Mouse (Mus musculus) embryonic stem cell, embryonic (primary cell): Measurements from ENCODE around the gene Gm49450.

Source experiments
- CTCF ChIA-PET, 4 experiments: fragments of 300-600 bp in 2 of 4; fragments of 350-600 bp in 2 of 4; sonication (Branson Sonifier 250); formaldehyde crosslinking; loops; one replicate each; lab custom pipeline; 2022; ENCODE audit warnings: inconsistent platforms in 2 of 4; lab: Charles Lee
- POLR2A ChIA-PET, 4 experiments: fragments of 300-600 bp in 2 of 4; fragments of 350-600 bp in 2 of 4; sonication (Branson Sonifier 250); formaldehyde crosslinking; loops; one replicate each; lab custom pipeline; 2022; ENCODE audit warnings: antibody characterized with exemption in 4 of 4, inconsistent platforms in 1 of 4; lab: Charles Lee

Gene Gm49450

GRCm38 (mm10) chr15:98954425-98955253 lies 1.3 kb upstream of the Gm49450 start:
- CTCF ChIA-PET, result interaction anchor here in 3 of 4 experiments (0.6 to 4.6 kb wide), 15 partner anchors 11 to 919 kb away, joined by 3 to 30 read pairs (median 5); no protein-coding TSS in a partner anchor
- POLR2A ChIA-PET, result interaction anchor here (0.5 to 9.3 kb wide), 39 partner anchors 10 to 386 kb away, joined by 3 to 368 read pairs (median 14); partner anchors contain the start of genes Tuba1b (in 3 of the 4), Tuba1c (in 2 of the 4) and Kmt2d (in 1 of the 4)

GRCm38 (mm10) chr15:98952751-98953400 lies 475 bp downstream of the Gm49450 start:
- CTCF ChIA-PET, result interaction anchor here (0.5 to 4.6 kb wide), 34 partner anchors 9 to 1805 kb away, joined by 3 to 30 read pairs (median 5); partner anchors contain the start of genes Arf3 (in 1 of the 4), Tuba1b (in 1 of the 4) and Tuba1c (in 1 of the 4)
- POLR2A ChIA-PET, result interaction anchor here (0.5 to 9.3 kb wide), 88 partner anchors 8 to 1584 kb away, joined by 3 to 368 read pairs (median 5); partner anchors contain the start of genes Tuba1b (in 4 of the 4), Prkag1 (in 2 of the 4), Tuba1c (in 2 of the 4) and Fkbp11 (in 1 of the 4)

GRCm38 (mm10) chr15:98952063-98952455 lies 1.3 kb downstream of the Gm49450 start:
- POLR2A ChIA-PET, result interaction anchor here (0.6 to 9.3 kb wide), 48 partner anchors 10 to 588 kb away, joined by 3 to 368 read pairs (median 12); partner anchors contain the start of genes Tuba1b (in 4 of the 4), Tuba1c (in 2 of the 4), Fkbp11 (in 1 of the 4) and Kmt2d (in 1 of the 4)
- CTCF ChIA-PET, result interaction anchor here (0.6 to 4.6 kb wide), 21 partner anchors 9 to 78 kb away, joined by 3 to 30 read pairs (median 5); partner anchors contain the start of gene Tuba1c (in 1 of the 4)

GRCm38 (mm10) chr15:98951122-98952062 lies 2.0 kb downstream of the Gm49450 start:
- ChIA-PET POLR2A (interaction anchor here (0.6 to 9.3 kb wide), 20 partner anchors 9 to 217 kb away, joined by 4 to 368 read pairs (median 38); partner anchors contain the start of genes Tuba1b (in 3 of the 4), Tuba1c (in 2 of the 4) and Kmt2d (in 1 of the 4)), CTCF (interaction anchor here (0.6 to 4.6 kb wide), 8 partner anchors 8 to 73 kb away, joined by 4 to 30 read pairs (median 12); no protein-coding TSS in a partner anchor)

- CTCF ChIA-PET, result no interaction called here
- POLR2A ChIA-PET, result interaction anchor here in 2 of 4 experiments (0.6 to 8.6 kb wide), 5 partner anchors 15 to 160 kb away, joined by 3 to 89 read pairs (median 5); partner anchors contain the start of gene Tuba1b (in 1 of the 2)
These were observed 3.8 kb downstream of the Gm49450 start for GRCm38 (mm10) chr15:98949607-98949892.

- POLR2A ChIA-PET, result interaction anchor here in 3 of 4 experiments (0.6 to 8.6 kb wide), 16 partner anchors 12 to 161 kb away, joined by 3 to 89 read pairs (median 4); partner anchors contain the start of genes Tuba1b (in 2 of the 3) and Tuba1c (in 1 of the 3)
- CTCF ChIA-PET, result interaction anchor here in 1 of 4 experiments (0.7 kb wide), 1 partner anchor 608 kb away, joined by 6 read pairs; no protein-coding TSS in a partner anchor
These were observed 4.3 kb downstream of the Gm49450 start for GRCm38 (mm10) chr15:98948857-98949606.

GRCm38 (mm10) chr15:98948382-98948781 lies 5.0 kb downstream of the Gm49450 start:
- CTCF ChIA-PET, result interaction anchor here in 1 of 4 experiments (0.7 to 0.8 kb wide), 2 partner anchors 45 to 609 kb away, joined by 3 to 6 read pairs; no protein-coding TSS in a partner anchor
- POLR2A ChIA-PET, result interaction anchor here in 3 of 4 experiments (0.6 to 8.6 kb wide), 17 partner anchors 13 to 114 kb away, joined by 3 to 89 read pairs (median 4); partner anchors contain the start of genes Tuba1b (in 2 of the 3) and Tuba1c (in 1 of the 3)

GRCm38 (mm10) chr15:98947884-98948283 lies 5.5 kb downstream of the Gm49450 start:
- ChIA-PET CTCF (interaction anchor here in 3 of 4 experiments (0.6 to 0.8 kb wide), 3 partner anchors 43 to 45 kb away, joined by 3 to 4 read pairs (median 4); no protein-coding TSS in a partner anchor), POLR2A (interaction anchor here in 2 of 4 experiments (0.6 to 8.6 kb wide), 15 partner anchors 13 to 45 kb away, joined by 3 to 89 read pairs (median 6); partner anchors contain the start of gene Tuba1b (in 2 of the 2))

- POLR2A ChIA-PET, result interaction anchor here in 3 of 4 experiments (0.6 to 8.6 kb wide), 30 partner anchors 9 to 1777 kb away, joined by 3 to 89 read pairs (median 6); partner anchors contain the start of genes Tuba1b (in 3 of the 3), Gm49450 (in 2 of the 3), Tuba1a (in 2 of the 3) and Tuba1c (in 1 of the 3)
- CTCF ChIA-PET, result interaction anchor here (0.6 to 1.7 kb wide), 11 partner anchors 9 to 83 kb away, joined by 3 to 6 read pairs (median 3); no protein-coding TSS in a partner anchor
These were observed 10.2 kb downstream of the Gm49450 start for GRCm38 (mm10) chr15:98943133-98943532.

GRCm38 (mm10) chr15:98942081-98942480 lies 11.3 kb downstream of the Gm49450 start:
- ChIA-PET POLR2A (interaction anchor here in 3 of 4 experiments (0.6 to 8.6 kb wide), 35 partner anchors 8 to 1719 kb away, joined by 3 to 89 read pairs (median 6); partner anchors contain the start of genes Gm49450 (in 3 of the 3), Tuba1a (in 3 of the 3), Tuba1b (in 3 of the 3) and Tuba1c (in 2 of the 3)), CTCF (interaction anchor here (0.5 to 1.7 kb wide), 10 partner anchors 12 to 225 kb away, joined by 3 to 10 read pairs (median 4); partner anchors contain the start of genes Gm49450 (in 1 of the 4), Tuba1a (in 1 of the 4) and Tuba1c (in 1 of the 4))

GRCm38 (mm10) chr15:98941539-98941938 lies 11.8 kb downstream of the Gm49450 start:
- ChIA-PET POLR2A (interaction anchor here in 3 of 4 experiments (0.6 to 8.6 kb wide), 20 partner anchors 7 to 1129 kb away, joined by 3 to 89 read pairs (median 7); partner anchors contain the start of genes Gm49450 (in 3 of the 3), Tuba1a (in 3 of the 3), Tuba1b (in 2 of the 3) and Tuba1c (in 1 of the 3)), CTCF (interaction anchor here in 3 of 4 experiments (0.5 to 1.2 kb wide), 5 partner anchors 38 to 225 kb away, joined by 3 to 10 read pairs (median 3); partner anchors contain the start of gene Tuba1c (in 1 of the 3))

GRCm38 (mm10) chr15:98940816-98941215 lies 12.5 kb downstream of the Gm49450 start:
- CTCF ChIA-PET, result interaction anchor here in 2 of 4 experiments (0.7 to 1.0 kb wide), 2 partner anchors 37 to 52 kb away, joined by 3 read pairs; no protein-coding TSS in a partner anchor
- POLR2A ChIA-PET, result interaction anchor here in 3 of 4 experiments (0.6 to 3.9 kb wide), 11 partner anchors 12 to 863 kb away, joined by 3 to 44 read pairs (median 6); partner anchors contain the start of genes Gm49450 (in 2 of the 3) and Tuba1a (in 2 of the 3)

GRCm38 (mm10) chr15:98934217-98934839 lies 19.0 kb downstream of the Gm49450 start, which contains the start of gene Tuba1b:
Tuba1b (minus strand) TSS chr15:98934565.
- CTCF ChIA-PET, result interaction anchor here (0.6 to 2.6 kb wide), 20 partner anchors 19 to 139 kb away, joined by 3 to 10 read pairs (median 4); partner anchors contain the start of genes Gm49450 (in 2 of the 4) and Tuba1a (in 2 of the 4)
- POLR2A ChIA-PET, result interaction anchor here (0.6 to 4.1 kb wide), 151 partner anchors 8 to 940 kb away, joined by 3 to 453 read pairs (median 5); partner anchors contain the start of genes Gm49450 (in 4 of the 4), Tuba1a (in 4 of the 4), Lmbr1l (in 3 of the 4) and Rhebl1 (in 3 of the 4)

GRCm38 (mm10) chr15:98933833-98934216 lies 19.5 kb downstream of the Gm49450 start:
- ChIA-PET POLR2A (interaction anchor here (0.6 to 4.1 kb wide), 129 partner anchors 9 to 730 kb away, joined by 3 to 453 read pairs (median 5); partner anchors contain the start of genes Gm49450 (in 4 of the 4), Tuba1a (in 4 of the 4), Lmbr1l (in 3 of the 4) and Rhebl1 (in 3 of the 4)), CTCF (interaction anchor here (0.6 to 2.6 kb wide), 13 partner anchors 20 to 492 kb away, joined by 3 to 10 read pairs (median 5); partner anchors contain the start of genes Gm49450 (in 1 of the 4) and Tuba1a (in 1 of the 4))
